Mouse (Mus musculus) embryonic fibroblast, embryonic 13.5 days (primary cell): ENCODE results near the gene S100a7a.

ENCODE experiments used
- CTCF ChIP-seq: IDR thresholded peaks from 2 replicates; pipeline ENCODE4 v1.5.1; 2011; ENCODE audit warnings: mild to moderate bottlenecking, control low read depth, low read length, moderate library complexity, borderline replicate concordance; ENCODE audit not compliant: insufficient read depth
- POLR2A ChIP-seq: IDR thresholded peaks from 2 replicates; pipeline ENCODE4 v1.6.1; 2011; ENCODE audit warnings: low read depth, mild to moderate bottlenecking, control low read depth, low read length, moderate library complexity

GRCm38 (mm10) chr3:90648981-90649380, 4.8 kb upstream of the S100a7a start:
- TF ChIP-seq CTCF (no peak), POLR2A (no peak)
